Mouse (Mus musculus): Measurements from ENCODE around the gene Slc37a1. TPM values are rescaled to one million over a fixed set of nuclear protein-coding genes. Genes with fewer than 3 reads are reported as not detected.

Slc37a1 gene
- 0.74 and 1.5 TPM in 2 replicates for polyA plus RNA-seq (2015; fragmentation: Nextera tagmentation; extraction: Ambion mirVana)

GRCm38 (mm10) chr17:31286492-31286891 lies at the start of gene Slc37a1:
Gene Slc37a1, plus strand, starts transcription at chr17:31286792.

GRCm38 (mm10) chr17:31276922-31277918 lies 9.4 kb upstream of the Slc37a1 start, which contains the start of gene Rsph1:
Gene Rsph1, minus strand, starts transcription at chr17:31277383.

GRCm38 (mm10) chr17:31385671-31386665 lies 99.4 kb downstream of the Slc37a1 start, which contains the start of gene Pde9a:
Gene Pde9a, plus strand, starts transcription at chr17:31386210.

Other genes with a start within 250 kb of the Slc37a1 start
- 1.8 and 3.4 TPM in 2 replicates for gene Abcg1, start 229.1 kb upstream of the Slc37a1 start, polyA plus RNA-seq (2015; fragmentation: Nextera tagmentation; extraction: Ambion mirVana)
- gene Tff3, start 157.1 kb upstream of the Slc37a1 start, polyA plus RNA-seq (2015; fragmentation: Nextera tagmentation; extraction: Ambion mirVana) = 0.30 TPM in 1 of 2 replicates, not detected in the other
- gene Tff2, start 142.5 kb upstream of the Slc37a1 start, polyA plus RNA-seq (2015; fragmentation: Nextera tagmentation; extraction: Ambion mirVana) = not detected in 2 replicates
- gene Tff1, start 121.5 kb upstream of the Slc37a1 start, polyA plus RNA-seq (2015; fragmentation: Nextera tagmentation; extraction: Ambion mirVana) = not detected in 2 replicates
- gene Tmprss3, start 87.8 kb upstream of the Slc37a1 start, polyA plus RNA-seq (2015; fragmentation: Nextera tagmentation; extraction: Ambion mirVana) = not detected in 2 replicates
- gene Ubash3a, start 78.9 kb upstream of the Slc37a1 start, polyA plus RNA-seq (2015; fragmentation: Nextera tagmentation; extraction: Ambion mirVana) = 0.06 and 0.13 TPM in 2 replicates
- gene Rsph1, start 9.4 kb upstream of the Slc37a1 start, polyA plus RNA-seq (2015; fragmentation: Nextera tagmentation; extraction: Ambion mirVana) = 0.18 and 0.53 TPM in 2 replicates
- gene Pde9a, start 99.4 kb downstream of the Slc37a1 start, polyA plus RNA-seq (2015; fragmentation: Nextera tagmentation; extraction: Ambion mirVana) = 2.7 and 3.6 TPM in 2 replicates
- 8.9 and 10.6 TPM in 2 replicates for gene Wdr4, start 233.2 kb downstream of the Slc37a1 start, polyA plus RNA-seq (2015; fragmentation: Nextera tagmentation; extraction: Ambion mirVana)
- 500 and 579 TPM in 2 replicates for gene Ndufv3, start 233.3 kb downstream of the Slc37a1 start, polyA plus RNA-seq (2015; fragmentation: Nextera tagmentation; extraction: Ambion mirVana)

All from skeletal muscle tissue, postnatal 0 days (tissue).